Mouse (Mus musculus) kidney, postnatal 14 days (tissue): ENCODE measurements around the gene Tmem87b.

Experiments
- DNase-seq: peaks from one replicate; pipeline ENCODE4 v3.0.0; 2022; ENCODE audit warnings: mixed read lengths

The Tmem87b gene

GRCm38 (mm10) chr2:128892180-128892721, 74.3 kb downstream of the Tmem87b start:
- peak; percentile 19 for DNase-seq

- DNase-seq, result no peak
Measured at GRCm38 (mm10) chr2:128902843-128903242, 84.9 kb downstream of the Tmem87b start.

- DNase-seq, result no peak
Measured at GRCm38 (mm10) chr2:128903661-128904060, 85.7 kb downstream of the Tmem87b start.
